In genomic region chr1:62382807-62383514, GRCm38 (mm10) we compare ENCODE assay signal across 10 mouse cellular contexts.
DNase-seq lines count a peak whose midpoint lies in the region; ATAC-seq lines count a peak whose summit lies in the region.
"Had no signal": no experiment of that assay in that cellular context is flagged by ENCODE, and none has a peak within 500 bp of the region (broad histone marks: within the 10 kb centered on the region; RNA-seq: fewer than 3 reads in every experiment).

No protein-coding gene starts in this region.

- no peak overlapping the region for H3K4me3 ChIP-seq in embryonic facial prominence, embryonic 12.5 days
- no peak overlapping the region for H3K4me3 ChIP-seq in limb, embryonic 11.5 days (ENCODE audit: low read depth, low read length)
- no peak overlapping the region for H3K4me3 ChIP-seq in neural tube, embryonic 11.5 days (ENCODE audit: low read depth, low read length)
- H3K4me3 ChIP-seq: forebrain, embryonic 13.5 days had no signal

- no peaks in the 10 kb centered on the region for H3K9me3 ChIP-seq in embryonic facial prominence, embryonic 12.5 days
- no peaks in the 10 kb centered on the region for H3K9me3 ChIP-seq in limb, embryonic 11.5 days (ENCODE audit: control insufficient read depth, low read length)
- no peaks in the 10 kb centered on the region for H3K9me3 ChIP-seq in neural tube, embryonic 11.5 days (ENCODE audit: control insufficient read depth, low read length)

- 31% methylated on average over 14 of the region's 14 CpGs for WGBS in embryonic facial prominence, embryonic 12.5 days
- WGBS in limb, embryonic 11.5 days = 6% methylated on average over 14 of the region's 14 CpGs
- 47% methylated on average over 14 of the region's 14 CpGs for WGBS in neural tube, embryonic 11.5 days

- no peak overlapping the region for H3K4me2 ChIP-seq in embryonic facial prominence, embryonic 12.5 days (replicated peaks)
- no peak overlapping the region for H3K4me2 ChIP-seq in limb, embryonic 11.5 days (ENCODE audit: low read depth, severe bottlenecking)
- H3K4me2 ChIP-seq in neural tube, embryonic 11.5 days (ENCODE audit: low read depth) = no peak overlapping the region
- H3K4me2 ChIP-seq: forebrain, embryonic 13.5 days had no signal

- no peak overlapping the region for H3K9ac ChIP-seq in embryonic facial prominence, embryonic 12.5 days
- H3K9ac ChIP-seq in limb, embryonic 11.5 days (ENCODE audit: low read length) = no peak overlapping the region
- no peak overlapping the region for H3K9ac ChIP-seq in neural tube, embryonic 11.5 days (ENCODE audit: low read length)
- H3K9ac ChIP-seq: forebrain, embryonic 13.5 days had no signal

- no peak for ATAC-seq in embryonic facial prominence, embryonic 12.5 days (ENCODE audit: insufficient number of reproducible peaks, insufficient read depth, low FRiP score, low TSS enrichment)
- peak; percentile 82 for ATAC-seq in limb, embryonic 11.5 days (ENCODE audit: insufficient number of reproducible peaks, low FRiP score, low TSS enrichment, low read depth)
- ATAC-seq in neural tube, embryonic 11.5 days (ENCODE audit: insufficient read depth, low FRiP score, low TSS enrichment) = no peak
- ATAC-seq: forebrain, embryonic 13.5 days had no signal

- no peaks in the 10 kb centered on the region for H3K27me3 ChIP-seq in embryonic facial prominence, embryonic 12.5 days
- no peaks in the 10 kb centered on the region for H3K27me3 ChIP-seq in limb, embryonic 11.5 days (ENCODE audit: control insufficient read depth, insufficient read depth, low read length)
- H3K27me3 ChIP-seq in neural tube, embryonic 11.5 days (ENCODE audit: control insufficient read depth, insufficient read depth, low read length) = no peaks in the 10 kb centered on the region
- H3K27me3 ChIP-seq: forebrain, embryonic 13.5 days had no signal

- no peaks in the 10 kb centered on the region for H3K36me3 ChIP-seq in embryonic facial prominence, embryonic 12.5 days
- no peaks in the 10 kb centered on the region for H3K36me3 ChIP-seq in limb, embryonic 11.5 days (ENCODE audit: control insufficient read depth, insufficient read depth, low read length)
- no peaks in the 10 kb centered on the region for H3K36me3 ChIP-seq in neural tube, embryonic 11.5 days (ENCODE audit: control insufficient read depth, insufficient read depth, low read length)

- peaks cover 8% of the 10 kb centered on the region for H3K4me1 ChIP-seq in embryonic facial prominence, embryonic 12.5 days
- H3K4me1 ChIP-seq in limb, embryonic 11.5 days (ENCODE audit: control insufficient read depth, insufficient read depth, low read length) = peaks cover 16% of the 10 kb centered on the region
- no peaks in the 10 kb centered on the region for H3K4me1 ChIP-seq in neural tube, embryonic 11.5 days (ENCODE audit: control insufficient read depth, insufficient read depth, low read length)

- DNase-seq in ovary, adult 18-20 months (ENCODE audit: low spot score) = peak; percentile 9
- no peak for DNase-seq in ovary, postnatal 10 days (ENCODE audit: low spot score)
- peak; percentile 78 for DNase-seq in limb, embryonic 11.5 days (ENCODE audit: low spot score)
- peak; percentile 20 for DNase-seq in neural tube, embryonic 11.5 days (ENCODE audit: low spot score)
- DNase-seq in urinary bladder, postnatal 10 days (ENCODE audit: low spot score) = no peak
- DNase-seq in frontal cortex, postnatal 36 days (ENCODE audit: low spot score in 2 of 2) = no peak
- DNase-seq: kidney, postnatal 25 days; right cerebral cortex, postnatal 14 days had no signal

- 0 out of 2 replicates have a peak overlapping the region, but pooled peaks have one; percentile 25 for H3K27ac ChIP-seq in embryonic facial prominence, embryonic 12.5 days
- peak overlapping the region; percentile 9; the same call in 1 of the 2 replicates for H3K27ac ChIP-seq in limb, embryonic 11.5 days (replicated peaks; ENCODE audit: low read depth, low read length)
- H3K27ac ChIP-seq in neural tube, embryonic 11.5 days (ENCODE audit: low read depth, low read length) = no peak overlapping the region
- H3K27ac ChIP-seq: forebrain, embryonic 13.5 days had no signal

Comparison
In these comparisons a context has a peak if more than half of its experiments do, and no peak if none do; other contexts are left out.
1. DNase-seq: peak in ovary, adult 18-20 months (single experiment), limb, embryonic 11.5 days (single experiment) and neural tube, embryonic 11.5 days (single experiment); none in ovary, postnatal 10 days (single experiment), urinary bladder, postnatal 10 days (single experiment) and frontal cortex, postnatal 36 days (0 of 2).